Mouse (Mus musculus) left cerebral cortex, postnatal 14 days (tissue): Measurements from ENCODE around the gene Gmds. TPM values are rescaled to one million over a fixed set of nuclear protein-coding genes. Genes with fewer than 3 reads are reported as not detected.

Experiments used
- DNase-seq, 2 experiments: peaks; one replicate each; pipeline ENCODE4 v3.0.0; 2021 to 2022; ENCODE audit warnings: low spot score in 2 of 2, mixed read lengths in 1 of 2
- intact Hi-C: fragments of 180-260 bp; cut with DNase I; formaldehyde crosslinking; loops from one replicate; pipeline ENCODE4 v1.15.1; 2025
- total RNA-seq, 2 experiments: library from RNA; stranded (reverse); gene quantifications; 2 replicates each; pipeline ENCODE4 v1.2.3; 2021

The Gmds gene
- total RNA-seq, 2 experiments from 2014 or later: 12.8 to 14.0 TPM

GRCm38 (mm10) chr13:31974751-31975479 is 363.6 kb downstream of the Gmds start:
- intact Hi-C loops: no loop called here
- DNase-seq: no peak

DNA sequence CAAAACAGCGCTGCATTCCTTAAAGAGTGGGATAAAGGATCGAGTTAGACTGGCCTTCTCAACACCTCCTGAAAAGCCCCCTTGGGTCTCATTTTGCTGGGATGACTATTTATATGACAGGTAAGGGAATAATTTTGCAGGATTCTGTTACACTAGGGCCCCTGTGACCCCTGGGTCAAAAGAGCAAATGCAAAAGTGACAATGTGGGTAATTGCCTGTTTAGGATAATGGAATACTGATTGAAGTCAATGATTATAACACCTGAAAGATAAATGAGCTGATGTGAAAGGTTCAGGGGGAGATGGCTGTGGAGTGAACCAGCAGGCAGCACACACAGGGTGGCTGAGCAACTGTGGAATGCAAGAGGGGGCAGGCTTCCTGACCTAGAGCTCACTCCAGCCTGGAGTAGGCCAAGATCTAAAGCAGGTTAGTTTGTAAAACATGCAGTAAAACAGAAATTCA is 367.5 kb downstream of the Gmds start:
- DNase-seq: no peak
- intact Hi-C loops: no loop called here

- intact Hi-C loops: no loop called here
- DNase-seq: no peak
Observed at GRCm38 (mm10) chr13:31968272-31968671, 370.3 kb downstream of the Gmds start.

DNA sequence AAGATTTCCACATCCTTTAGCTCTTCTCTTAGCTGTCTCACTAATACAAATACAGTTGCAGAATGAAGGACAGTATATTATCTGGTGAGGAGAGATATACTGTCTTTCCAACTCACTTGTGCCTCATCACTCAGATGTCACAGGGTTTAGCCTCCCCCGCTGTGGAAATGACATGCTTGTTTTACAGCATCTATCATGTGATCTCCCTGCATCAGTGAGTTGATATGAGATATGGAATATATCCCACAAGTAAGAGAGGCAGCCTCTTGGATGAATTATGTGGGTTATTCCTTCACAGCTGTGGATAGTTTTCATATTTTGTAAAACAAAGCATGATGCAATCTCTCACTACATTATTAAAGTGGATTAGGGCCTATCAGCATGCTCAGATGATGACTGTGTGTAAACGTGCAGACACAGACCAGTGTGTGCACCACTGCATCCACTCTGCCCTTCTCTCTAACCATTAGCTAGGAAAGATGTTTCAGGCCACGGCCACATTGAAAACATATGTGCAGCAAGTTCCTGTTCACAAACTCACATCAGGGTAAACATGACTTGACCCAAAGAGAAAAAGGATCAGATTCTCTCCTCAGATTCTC is 371.5 kb downstream of the Gmds start:
- no peak for DNase-seq
- intact Hi-C loops: no loop called here

GRCm38 (mm10) chr13:31960514-31960913 is 378.0 kb downstream of the Gmds start:
- intact Hi-C loops: no loop called here

GRCm38 (mm10) chr13:31958346-31959335 is 379.9 kb downstream of the Gmds start:
- intact Hi-C loops: no loop called here
- no peak for DNase-seq

More at GRCm38 (mm10) chr13:31960514-31960913, 378.0 kb downstream of the Gmds start:
- DNase-seq: no peak

GRCm38 (mm10) chr13:31956584-31956983 is 382.0 kb downstream of the Gmds start:
- peak in 1 of 2 experiments; percentile 17 for DNase-seq
- intact Hi-C loops: no loop called here

DNA sequence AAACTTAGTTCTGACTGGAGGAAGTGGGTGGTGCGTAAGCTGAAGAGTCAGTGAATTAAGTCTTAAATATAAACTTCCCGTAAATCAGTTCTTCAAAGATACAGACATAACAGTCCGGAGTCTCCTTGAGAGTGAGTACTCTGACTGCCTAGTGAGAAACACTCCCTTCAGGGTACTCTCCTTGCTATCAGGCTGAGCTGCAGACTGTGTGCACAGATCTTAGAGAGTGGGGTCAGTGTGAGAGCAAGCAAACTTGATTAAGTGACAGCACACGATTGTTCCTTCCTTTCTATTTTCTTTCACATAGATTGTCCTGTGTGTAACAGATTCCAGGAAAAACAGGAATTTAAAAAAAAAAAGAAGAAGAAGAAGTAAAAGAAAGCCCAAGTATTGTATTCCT is 382.4 kb downstream of the Gmds start:
- DNase-seq: no peak
- intact Hi-C loops: no loop called here

GRCm38 (mm10) chr13:31955171-31955570 is 383.4 kb downstream of the Gmds start:
- no peak for DNase-seq
- intact Hi-C loops: no loop called here

GRCm38 (mm10) chr13:31944676-31945210 is 393.8 kb downstream of the Gmds start:
- intact Hi-C loops: no loop called here

GRCm38 (mm10) chr13:31943482-31944275 is 394.9 kb downstream of the Gmds start:
- intact Hi-C loops: no loop called here
- DNase-seq: no peak

More at GRCm38 (mm10) chr13:31944676-31945210, 393.8 kb downstream of the Gmds start:
- DNase-seq: no peak

DNA sequence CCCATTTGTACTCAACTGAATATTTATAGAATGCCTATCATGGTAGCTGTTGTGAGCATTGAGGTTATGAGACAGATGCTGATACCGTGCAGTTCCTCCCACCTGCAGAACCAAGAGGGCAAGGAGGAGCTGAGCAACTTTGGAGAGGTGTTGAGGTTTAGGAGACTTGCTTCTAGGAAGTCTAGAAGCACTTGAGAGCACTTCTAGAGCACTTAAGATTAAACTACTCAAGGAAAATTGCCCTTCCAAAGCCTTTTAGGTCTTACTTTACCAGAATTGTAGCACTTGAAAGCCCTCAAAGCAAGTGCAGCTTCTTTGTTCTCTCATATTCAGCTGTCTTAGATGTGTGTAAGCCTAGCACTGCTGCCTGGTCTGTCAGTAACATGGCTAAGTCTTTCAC is 409.2 kb downstream of the Gmds start:
- intact Hi-C loops: no loop called here

GRCm38 (mm10) chr13:31926599-31926998 is 411.9 kb downstream of the Gmds start:
- DNase-seq: peak; percentile 53 to 56
- intact Hi-C loops: no loop called here

More for the DNA sequence above, 409.2 kb downstream of the Gmds start:
- no peak for DNase-seq

DNA sequence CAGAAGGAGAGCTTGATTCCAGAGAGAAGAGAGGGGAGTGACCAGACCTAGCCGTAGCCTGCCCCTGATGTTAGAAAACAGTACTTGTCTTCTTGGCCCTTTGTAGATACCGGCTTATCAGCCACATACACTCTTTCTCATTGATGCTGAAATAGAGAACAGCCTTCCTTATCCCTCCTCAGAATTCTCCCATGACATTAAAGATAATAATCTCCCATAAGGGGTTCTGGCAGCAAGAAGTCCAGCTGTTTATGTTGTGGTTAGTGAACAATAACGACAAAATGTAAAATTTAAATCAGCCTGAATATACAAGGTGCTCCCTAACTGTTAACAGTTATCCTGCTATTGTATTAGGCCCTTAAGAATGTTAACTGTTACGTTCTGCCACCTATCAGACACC is 414.0 kb downstream of the Gmds start:
- intact Hi-C loops: no loop called here
- no peak for DNase-seq

DNA sequence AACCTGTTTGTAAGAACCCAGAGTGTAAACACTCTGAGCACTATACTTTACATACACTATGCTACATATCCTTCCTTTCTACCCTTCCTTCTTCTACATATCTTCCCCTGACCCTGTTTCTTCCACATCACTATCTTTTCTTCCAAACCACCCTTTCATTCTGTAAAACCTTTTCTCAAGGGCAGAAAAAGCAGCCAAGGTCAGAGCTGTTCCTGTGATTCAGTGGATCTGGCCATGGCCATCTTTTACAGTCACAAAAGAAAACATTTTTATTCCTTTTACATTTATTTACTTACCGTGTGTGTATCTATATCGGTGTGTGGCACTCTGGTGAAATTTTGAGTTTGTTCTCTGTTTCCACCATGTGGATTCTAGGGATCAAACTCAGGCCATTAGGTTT is 418.8 kb downstream of the Gmds start:
- intact Hi-C loops: no loop called here
- DNase-seq: no peak

DNA sequence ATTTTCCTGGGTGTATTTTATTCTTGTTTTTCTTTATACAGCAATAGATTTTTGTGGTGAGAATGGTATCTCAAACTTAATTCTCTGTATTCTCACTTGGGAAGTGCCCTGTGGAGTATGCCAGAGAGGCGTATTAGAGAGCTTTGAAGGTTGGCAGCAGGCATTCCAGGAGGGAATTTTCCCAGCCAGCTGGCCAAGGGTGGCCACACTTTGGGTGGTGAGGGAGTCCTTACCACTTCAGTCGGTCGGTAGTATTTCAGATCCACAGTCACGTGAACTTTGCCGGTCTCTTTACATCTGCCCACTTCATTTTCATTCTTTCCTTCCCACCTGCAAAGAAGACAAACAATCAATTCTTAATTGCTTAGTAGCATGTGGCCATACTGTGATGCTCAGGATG is 421.2 kb downstream of the Gmds start:
- no peak for DNase-seq
- intact Hi-C loops: no loop called here

- intact Hi-C loops: no loop called here
- DNase-seq: no peak
Observed at GRCm38 (mm10) chr13:31915748-31916147, 422.8 kb downstream of the Gmds start.

DNA sequence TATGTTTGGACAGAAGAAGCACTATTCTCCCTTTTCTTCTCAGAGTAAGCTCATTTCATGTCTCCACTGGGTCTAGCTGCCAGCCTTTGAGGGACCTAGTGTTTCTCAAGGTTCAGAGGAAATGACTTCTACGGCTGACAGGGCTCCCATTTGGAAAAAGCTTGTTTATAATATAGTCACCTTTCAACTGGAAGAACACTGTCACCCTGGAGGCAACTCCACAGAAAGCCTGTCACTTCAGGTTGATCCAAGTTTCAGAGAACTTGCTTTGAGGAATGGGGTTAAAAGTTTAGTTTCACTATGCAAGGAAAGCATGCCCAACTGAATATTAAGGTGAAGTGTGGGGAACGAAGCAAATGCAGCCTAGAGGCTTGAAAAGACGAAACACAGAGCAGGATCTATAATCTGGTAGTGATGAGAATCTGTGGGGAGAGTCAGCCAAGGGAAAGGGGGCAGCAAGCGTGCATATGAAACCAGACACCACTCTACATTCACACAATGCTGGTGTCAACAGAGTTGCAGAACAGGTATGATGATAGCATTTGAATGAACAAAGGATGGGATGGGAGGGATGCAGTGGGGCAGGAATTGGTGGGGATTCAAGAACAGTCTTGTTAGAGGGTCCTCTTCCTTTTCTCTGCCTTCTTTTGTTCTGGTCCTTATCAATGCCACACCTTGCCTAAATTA is 423.5 kb downstream of the Gmds start:
- no peak for DNase-seq
- intact Hi-C loops: no loop called here
